Mouse (Mus musculus) liver, adult 2 months (tissue): ENCODE measurements at regions not wholly inside any gene's neighbourhood (a gene's known extent, or its start where the extent isn't known, plus 50 kb on each side); places are given as distances from the start of the nearest gene placed in this dataset.

Experiments
- DNase-seq: peaks from one replicate; pipeline ENCODE4 v3.0.0-alpha.2; 2011; ENCODE audit warnings: low read depth, low spot score; ENCODE audit errors: extremely low read depth
- H3K27ac ChIP-seq: fragments of 200-500 bp; replicated peaks from 2 replicates; pipeline ENCODE4 v1.5.1; 2012; ENCODE audit warnings: low read depth, mild to moderate bottlenecking, control low read depth, inconsistent platforms, low read length; ENCODE audit not compliant: insufficient read depth
- H3K27me3 ChIP-seq: fragments of 200-500 bp; 2 replicates; pipeline ENCODE4 v1.6.1; 2012; ENCODE audit warnings: mild to moderate bottlenecking, moderate library complexity, low read length, inconsistent platforms; ENCODE audit not compliant: control insufficient read depth, insufficient read depth
- H3K36me3 ChIP-seq: fragments of 200-500 bp; 2 replicates; pipeline ENCODE4 v1.6.1; 2012; ENCODE audit warnings: low read length, inconsistent platforms; ENCODE audit not compliant: control insufficient read depth, insufficient read depth
- H3K4me1 ChIP-seq: fragments of 200-500 bp; 2 replicates; pipeline ENCODE4 v1.6.1; 2011; ENCODE audit warnings: low read length; ENCODE audit not compliant: control insufficient read depth, insufficient read depth
- H3K4me3 ChIP-seq: fragments of 200-500 bp; 2 replicates; pipeline ENCODE4 v1.5.1; 2011; ENCODE audit warnings: low read depth, mild to moderate bottlenecking, control low read depth, low read length, moderate library complexity; ENCODE audit not compliant: insufficient read depth
- H3K79me2 ChIP-seq: fragments of 200-500 bp; 2 replicates; pipeline ENCODE4 v1.6.1; 2012; ENCODE audit warnings: inconsistent platforms, mild to moderate bottlenecking, low read length, moderate library complexity; ENCODE audit not compliant: control insufficient read depth, insufficient read depth
- H3K9ac ChIP-seq: fragments of 200-500 bp; 2 replicates; pipeline ENCODE4 v1.6.1; 2012; ENCODE audit warnings: low read depth, mild to moderate bottlenecking, control low read depth, inconsistent platforms, low read length
- CTCF ChIP-seq: fragments of 200-500 bp; IDR thresholded peaks from 2 replicates; pipeline ENCODE4 v1.5.1; 2011; ENCODE audit warnings: low read depth, low read length, control low read depth
- POLR2A ChIP-seq: fragments of 200-500 bp; IDR thresholded peaks from 2 replicates; pipeline ENCODE4 v1.6.1; 2011; ENCODE audit warnings: low read length, control low read depth; ENCODE audit not compliant: insufficient read depth; ENCODE audit errors: extremely low read depth
- WGBS: fragments of 180-500 bp; shearing (Covaris S2); methylation state at CpG from one replicate; pipeline ENCODE4 v1.1.7; 2018; 5-methylcytosine and 5-hydroxymethylcytosine counted together

DNA sequence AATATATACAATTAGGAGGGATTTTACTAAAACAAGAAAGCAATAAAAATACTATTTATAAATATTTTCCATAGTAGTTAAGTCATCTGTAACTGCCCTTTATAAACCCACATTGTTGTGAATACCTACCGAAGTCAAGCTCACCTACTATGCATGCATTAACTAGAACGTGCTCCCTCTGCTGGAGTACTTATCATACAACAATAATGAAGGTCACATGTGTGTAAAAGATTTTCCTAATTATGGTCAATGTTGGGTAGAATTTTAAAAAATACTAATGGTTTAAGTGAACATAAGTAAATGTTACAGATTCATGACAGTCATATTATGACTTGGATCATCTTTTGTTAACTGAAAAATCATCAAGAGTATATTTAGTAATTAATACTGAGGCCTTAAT lies 50.0 kb upstream of the Pou3f4 start:
- Histone ChIP-seq H3K27me3 (no peaks in the 10 kb centered on the region), H3K27ac (no peak overlapping the region), H3K4me1 (no peaks in the 10 kb centered on the region), H3K9ac (no peak overlapping the region), H3K79me2 (no peaks in the 10 kb centered on the region), H3K4me3 (no peak overlapping the region), H3K36me3 (no peaks in the 10 kb centered on the region)
- TF ChIP-seq POLR2A (no peak), CTCF (peak; percentile 13; the same call in 1 of the 2 replicates)
- peak; percentile 38 for DNase-seq
- 34% methylated on average over 2 of the region's 2 CpGs for WGBS
